Mouse (Mus musculus) urinary bladder, postnatal 14 days (tissue): ENCODE results near the gene Ppm1g.
A peak's percentile ranks its signal among the peaks of the same experiment; 100 is the strongest.

ENCODE experiments used
- DNase-seq: peaks from one replicate; pipeline ENCODE4 v3.0.0; 2021; ENCODE audit warnings: low spot score

Gene Ppm1g

GRCm38 (mm10) chr5:31220448-31221303, at the start of gene Ppm1g:
Gene Ppm1g, minus strand, starts transcription at chr5:31220687.
- peak; percentile 98 for DNase-seq

GRCm38 (mm10) chr5:31267686-31268085, 47.2 kb upstream of the Ppm1g start:
- DNase-seq: no peak

GRCm38 (mm10) chr5:31266101-31266500, 45.6 kb upstream of the Ppm1g start:
- DNase-seq: peak; percentile 29

GRCm38 (mm10) chr5:31257616-31258015, 37.1 kb upstream of the Ppm1g start:
- DNase-seq: no peak

- no peak for DNase-seq
These were observed 35.5 kb upstream of the Ppm1g start for GRCm38 (mm10) chr5:31255971-31256370.

GRCm38 (mm10) chr5:31255381-31255780, 34.9 kb upstream of the Ppm1g start:
- no peak for DNase-seq

GRCm38 (mm10) chr5:31254901-31255300, 34.4 kb upstream of the Ppm1g start:
- DNase-seq: no peak

- DNase-seq: peak; percentile 74
These were observed 34.0 kb upstream of the Ppm1g start for GRCm38 (mm10) chr5:31254452-31254851.

- no peak for DNase-seq
These were observed 33.3 kb upstream of the Ppm1g start for GRCm38 (mm10) chr5:31253806-31254205.

- DNase-seq: no peak
These were observed 32.5 kb upstream of the Ppm1g start for GRCm38 (mm10) chr5:31252795-31253545.

- DNase-seq: no peak
These were observed 31.7 kb upstream of the Ppm1g start for GRCm38 (mm10) chr5:31252151-31252550.

- peak; percentile 83 for DNase-seq
These were observed 31.1 kb upstream of the Ppm1g start, which contains the start of gene Krtcap3 for GRCm38 (mm10) chr5:31251541-31252101. Gene Krtcap3, plus strand, starts transcription at chr5:31251691.

- DNase-seq: no peak
These were observed 30.2 kb upstream of the Ppm1g start for GRCm38 (mm10) chr5:31250716-31251115.

GRCm38 (mm10) chr5:31242191-31242590, 21.7 kb upstream of the Ppm1g start:
- no peak for DNase-seq

GRCm38 (mm10) chr5:31241522-31242034, 21.1 kb upstream of the Ppm1g start:
- DNase-seq: no peak

GRCm38 (mm10) chr5:31240637-31241521, 20.4 kb upstream of the Ppm1g start, which contains the start of the genes Nrbp1 and Gm9970:
Gene Nrbp1, plus strand, starts transcription at chr5:31240864.
Gene Gm9970, minus strand, starts transcription at chr5:31241232.
- peak; percentile 96 for DNase-seq

GRCm38 (mm10) chr5:31226641-31227040, 6.2 kb upstream of the Ppm1g start:
- DNase-seq: no peak

GRCm38 (mm10) chr5:31222696-31223095, 2.2 kb upstream of the Ppm1g start:
- DNase-seq: no peak

GRCm38 (mm10) chr5:31221304-31221945, 938 bp upstream of the Ppm1g start:
- DNase-seq: peak; percentile 41

GRCm38 (mm10) chr5:31219911-31220447, 508 bp downstream of the Ppm1g start:
- peak; percentile 43 for DNase-seq
